Mouse (Mus musculus) kidney, adult 2 months (tissue): ENCODE measurements around the gene Mok.

ENCODE experiments used
- CTCF ChIP-seq: fragments of 200-500 bp; conservative IDR thresholded peaks from 2 replicates; pipeline ENCODE4 v1.5.1; 2011; ENCODE audit warnings: low read depth, mild to moderate bottlenecking, control low read depth, low read length, moderate library complexity, mixed read lengths; ENCODE audit not compliant: insufficient read depth, insufficient read length
- POLR2A ChIP-seq: fragments of 200-500 bp; IDR thresholded peaks from one replicate; pipeline ENCODE4 v1.6.1; 2011; ENCODE audit warnings: low read depth, low read length, control low read depth

GRCm38 (mm10) chr12:110771961-110772360 is 68.8 kb downstream of the Mok start:
- TF ChIP-seq CTCF (no peak), POLR2A (no peak)
